Mouse (Mus musculus): ENCODE results near the gene Raf1. TPM values are rescaled to one million over a fixed set of nuclear protein-coding genes. Genes with fewer than 3 reads are reported as not detected.
"Not testable (repeated sequence)": the region's sequence is repeated elsewhere in the genome, so short reads cannot be mapped to it uniquely, and the experiment has no call there.

The Raf1 gene
- polyA plus RNA-seq, 1 experiment, result 144 TPM

GRCm38 (mm10) chr6:115684851-115685646 is 8.6 kb upstream of the Raf1 start:
- no peak for DNase-seq (ENCODE audit: extremely low spot score in 1 of 2, low spot score in 1 of 2)

- DNase-seq (ENCODE audit: extremely low spot score in 1 of 2, low spot score in 1 of 2), result no peak
Observed at GRCm38 (mm10) chr6:115684271-115684670, 7.8 kb upstream of the Raf1 start.

GRCm38 (mm10) chr6:115681066-115681465 is 4.6 kb upstream of the Raf1 start:
- no peak for DNase-seq (ENCODE audit: extremely low spot score in 1 of 2, low spot score in 1 of 2)

GRCm38 (mm10) chr6:115678012-115678411 is 1.6 kb upstream of the Raf1 start:
- DNase-seq (ENCODE audit: extremely low spot score in 1 of 2, low spot score in 1 of 2), result no peak

GRCm38 (mm10) chr6:115677441-115677840 is 1.0 kb upstream of the Raf1 start:
- no peak for DNase-seq (ENCODE audit: extremely low spot score in 1 of 2, low spot score in 1 of 2)

- peak in 1 of 2 experiments; percentile 55 for DNase-seq (ENCODE audit: extremely low spot score in 1 of 2, low spot score in 1 of 2)
Observed at GRCm38 (mm10) chr6:115675508-115676336, 713 bp downstream of the Raf1 start.

- DNase-seq (ENCODE audit: extremely low spot score in 1 of 2, low spot score in 1 of 2), result no peak
Observed at GRCm38 (mm10) chr6:115675166-115675507, 1.3 kb downstream of the Raf1 start.

- DNase-seq (ENCODE audit: extremely low spot score in 1 of 2, low spot score in 1 of 2), result no peak
Observed at GRCm38 (mm10) chr6:115674316-115674715, 2.1 kb downstream of the Raf1 start.

GRCm38 (mm10) chr6:115672700-115673099 is 3.7 kb downstream of the Raf1 start:
- no peak for DNase-seq (ENCODE audit: extremely low spot score in 1 of 2, low spot score in 1 of 2)

- DNase-seq (ENCODE audit: extremely low spot score in 1 of 2, low spot score in 1 of 2), result no peak
Observed at GRCm38 (mm10) chr6:115666641-115667040, 9.8 kb downstream of the Raf1 start.

- DNase-seq (ENCODE audit: extremely low spot score in 1 of 2, low spot score in 1 of 2), result no peak
Observed at GRCm38 (mm10) chr6:115664268-115664667, 12.2 kb downstream of the Raf1 start.

GRCm38 (mm10) chr6:115658802-115659201 is 17.6 kb downstream of the Raf1 start:
- no peak for DNase-seq (ENCODE audit: extremely low spot score in 1 of 2, low spot score in 1 of 2)

- DNase-seq (ENCODE audit: extremely low spot score in 1 of 2, low spot score in 1 of 2), result no peak
Observed at GRCm38 (mm10) chr6:115653939-115654338, 22.5 kb downstream of the Raf1 start.

GRCm38 (mm10) chr6:115651719-115652118 is 24.7 kb downstream of the Raf1 start:
- no peak for DNase-seq (ENCODE audit: extremely low spot score in 1 of 2, low spot score in 1 of 2)

- no peak for DNase-seq (ENCODE audit: extremely low spot score in 1 of 2, low spot score in 1 of 2)
Observed at GRCm38 (mm10) chr6:115650476-115651427, 25.7 kb downstream of the Raf1 start.

GRCm38 (mm10) chr6:115649792-115650365 is 26.6 kb downstream of the Raf1 start:
- DNase-seq (ENCODE audit: extremely low spot score in 1 of 2, low spot score in 1 of 2), result no peak

- no peak for DNase-seq (ENCODE audit: extremely low spot score in 1 of 2, low spot score in 1 of 2)
Observed at GRCm38 (mm10) chr6:115643315-115643714, 33.1 kb downstream of the Raf1 start.

GRCm38 (mm10) chr6:115638188-115638587 is 38.2 kb downstream of the Raf1 start:
- DNase-seq (ENCODE audit: extremely low spot score in 1 of 2, low spot score in 1 of 2), result not testable (repeated sequence)

- no peak for DNase-seq (ENCODE audit: extremely low spot score in 1 of 2, low spot score in 1 of 2)
Observed at GRCm38 (mm10) chr6:115634015-115634414, 42.4 kb downstream of the Raf1 start.

- DNase-seq (ENCODE audit: extremely low spot score in 1 of 2, low spot score in 1 of 2), result no peak
Observed at GRCm38 (mm10) chr6:115631056-115631795, 45.2 kb downstream of the Raf1 start.
